Mouse (Mus musculus) embryonic facial prominence, embryonic 10.5 days (tissue): Measurements from ENCODE around the gene Gnb2. TPM values are rescaled to one million over a fixed set of nuclear protein-coding genes. Genes with fewer than 3 reads are reported as not detected.

ENCODE experiments used
- DNase-seq: peaks from one replicate; pipeline ENCODE4 v3.0.0-alpha.2; 2017; ENCODE audit warnings: low spot score
- H3K27ac ChIP-seq: fragments of 300-500 bp; sonication (generic); replicated peaks from 2 replicates; pipeline ENCODE4 v1.5.1; 2016; ENCODE audit warnings: mild to moderate bottlenecking
- H3K27me3 ChIP-seq: fragments of 300-500 bp; sonication (generic); replicated peaks from 2 replicates; pipeline ENCODE4 v1.6.1; 2016; ENCODE audit warnings: low read depth, mild to moderate bottlenecking; ENCODE audit not compliant: poor library complexity, severe bottlenecking
- H3K36me3 ChIP-seq: fragments of 300-500 bp; sonication (generic); replicated peaks from 2 replicates; pipeline ENCODE4 v1.6.1; 2016; ENCODE audit warnings: mild to moderate bottlenecking, moderate library complexity
- H3K4me1 ChIP-seq: fragments of 300-500 bp; sonication (generic); 2 replicates; pipeline ENCODE4 v1.6.1; 2016
- H3K4me3 ChIP-seq: fragments of 300-500 bp; sonication (generic); 2 replicates; pipeline ENCODE4 v1.5.1; 2016; ENCODE audit warnings: mild to moderate bottlenecking, moderate library complexity
- H3K9me3 ChIP-seq: fragments of 300-500 bp; sonication (generic); 2 replicates; pipeline ENCODE4 v1.6.1; 2016; ENCODE audit warnings: mild to moderate bottlenecking
- WGBS: fragments of 180-500 bp; shearing (Covaris S2); methylation state at CpG from one replicate; pipeline ENCODE4 v1.1.7; 2016; 5-methylcytosine and 5-hydroxymethylcytosine counted together
- polyA plus RNA-seq: library from polyadenylated mRNA; unstranded; fragments of >200 nt; fragmentation: Nextera tagmentation; extraction: Ambion mirVana; gene quantifications from 2 replicates; pipeline ENCODE4 v1.2.1, GENCODE M21; 2016

The Gnb2 gene
- polyA plus RNA-seq, 1 experiment from 2014 or later, result 281 TPM

DNA sequence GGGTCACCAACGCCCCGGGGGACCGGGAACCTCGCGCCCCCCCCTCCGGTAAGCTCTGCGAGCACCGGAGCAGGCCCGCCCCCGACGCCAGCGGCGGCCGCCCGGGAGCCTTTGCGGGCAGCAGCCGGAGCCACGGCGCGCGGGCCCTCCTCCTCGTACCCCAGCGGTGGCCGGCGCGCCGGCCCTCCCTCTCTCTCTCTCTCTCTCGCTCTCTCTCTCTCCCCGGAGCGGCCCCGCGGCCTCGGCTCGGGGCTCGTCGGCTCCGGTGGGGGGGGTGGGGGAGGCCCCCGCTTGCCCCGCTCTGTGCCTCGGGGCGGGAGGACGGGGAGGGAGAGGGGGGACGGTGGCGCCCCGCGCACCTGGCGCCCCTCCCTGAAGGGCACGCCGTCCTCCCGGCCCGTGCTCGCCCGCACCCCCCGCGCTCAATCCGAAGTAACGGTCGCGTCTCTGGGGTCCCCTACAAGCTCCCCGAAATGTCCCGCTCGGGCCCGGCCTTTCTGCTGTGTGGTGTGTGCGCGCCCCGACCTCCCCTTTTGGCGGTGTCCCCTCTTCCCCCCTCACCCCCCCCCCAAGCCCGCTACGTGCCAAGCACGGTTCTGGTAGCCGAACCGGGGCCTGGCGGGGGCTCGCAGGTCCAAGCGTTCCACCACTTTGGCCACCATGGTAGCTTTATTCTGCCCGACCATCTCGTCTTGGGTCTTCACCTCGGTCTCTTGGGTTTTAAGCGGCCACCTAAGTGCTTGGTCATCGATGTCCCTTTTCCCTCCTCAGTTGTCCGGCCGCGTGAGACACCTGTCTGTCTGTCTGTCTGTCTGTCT lies 22.5 kb downstream of the Gnb2 start:
- Histone ChIP-seq H3K4me1 (peaks cover 47% of the 10 kb centered on the region), H3K27me3 (no peaks in the 10 kb centered on the region), H3K9me3 (no peaks in the 10 kb centered on the region), H3K4me3 (peak overlapping the region; percentile 99), H3K36me3 (peaks cover 23% of the 10 kb centered on the region), H3K27ac (peak overlapping the region; percentile 99)
- no peak for DNase-seq
- 1% methylated on average over 77 of the region's 83 CpGs for WGBS

DNA sequence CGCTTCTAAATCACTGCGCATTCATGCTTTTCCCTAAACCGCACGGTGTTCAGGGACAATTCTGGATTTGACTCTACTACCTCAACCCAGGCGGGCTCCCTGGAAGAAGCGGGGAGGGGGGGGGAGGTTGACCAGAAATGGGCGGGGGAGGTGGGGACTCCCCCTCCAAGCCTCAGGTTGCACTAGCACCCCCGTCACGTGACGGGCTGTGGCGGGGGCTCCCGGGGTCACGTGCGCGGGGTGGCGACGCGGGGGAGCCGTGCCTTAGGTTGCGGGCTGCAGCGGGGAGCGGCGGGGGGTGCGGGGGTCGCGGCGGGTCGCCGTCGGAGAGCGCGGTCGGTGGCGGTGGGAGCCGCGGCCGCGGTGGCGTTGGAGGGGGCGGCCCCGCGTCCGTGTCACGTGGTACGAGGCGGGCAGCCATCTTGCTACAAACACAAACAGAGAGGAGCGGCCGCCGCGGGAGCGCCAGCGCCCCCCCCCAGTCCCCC lies 23.3 kb downstream of the Gnb2 start:
- peak overlapping the region; percentile 99 for H3K27ac ChIP-seq
- WGBS, result 1% methylated on average over 52 of the region's 52 CpGs
- no peaks in the 10 kb centered on the region for H3K27me3 ChIP-seq
- H3K36me3 ChIP-seq, result peaks cover 21% of the 10 kb centered on the region
- H3K4me3 ChIP-seq, result peak overlapping the region; percentile 99
- H3K9me3 ChIP-seq, result no peaks in the 10 kb centered on the region
- H3K4me1 ChIP-seq, result peaks cover 46% of the 10 kb centered on the region
- DNase-seq, result peak; percentile 89

DNA sequence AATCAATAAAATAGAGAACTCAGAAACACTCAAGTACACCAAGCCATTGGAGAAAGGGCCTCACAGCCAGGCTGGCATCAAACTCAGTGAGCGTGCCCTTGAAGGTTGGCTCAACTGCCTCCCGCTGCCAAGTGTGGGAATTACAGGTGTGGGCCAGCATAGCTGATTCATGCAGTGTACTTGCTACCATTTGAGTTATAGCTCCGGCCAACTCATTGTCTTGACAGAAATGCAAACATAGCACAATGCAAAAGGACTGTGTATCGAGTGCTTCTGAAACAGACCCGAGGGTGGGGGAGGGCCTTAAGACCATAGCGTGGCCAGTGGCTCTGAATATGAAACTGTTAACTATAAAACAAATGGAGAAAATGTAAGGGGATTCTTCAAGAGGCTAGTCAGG lies 29.3 kb downstream of the Gnb2 start:
- peaks cover 18% of the 10 kb centered on the region for H3K36me3 ChIP-seq
- WGBS, result 87% methylated on average over 6 of the region's 6 CpGs
- no peak overlapping the region for H3K4me3 ChIP-seq
- H3K27me3 ChIP-seq, result no peaks in the 10 kb centered on the region
- H3K27ac ChIP-seq, result no peak overlapping the region
- peaks cover 17% of the 10 kb centered on the region for H3K4me1 ChIP-seq
- no peaks in the 10 kb centered on the region for H3K9me3 ChIP-seq
- no peak for DNase-seq

DNA sequence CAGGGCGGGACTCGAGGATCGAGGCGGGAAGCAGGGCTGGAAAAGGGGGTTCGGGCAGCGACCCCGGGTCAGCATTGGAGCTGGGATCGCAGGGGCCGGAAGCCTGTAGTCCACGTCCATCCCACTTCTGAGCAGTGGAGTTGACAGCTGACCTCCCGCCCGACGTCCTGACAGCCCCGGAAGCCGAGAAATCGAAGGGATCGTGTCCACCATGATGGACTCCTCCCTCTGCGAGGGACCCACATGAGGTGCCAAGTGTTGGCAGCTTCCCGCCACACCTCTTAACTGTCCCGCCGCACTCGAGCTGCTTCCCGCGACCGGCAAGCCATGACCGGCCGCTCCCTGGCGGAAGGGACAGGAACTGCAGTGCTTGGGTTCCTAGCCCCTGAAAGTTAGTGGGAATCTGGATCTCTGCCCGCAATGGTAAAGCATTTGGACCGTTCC lies 30.6 kb downstream of the Gnb2 start:
- no peaks in the 10 kb centered on the region for H3K9me3 ChIP-seq
- no peaks in the 10 kb centered on the region for H3K27me3 ChIP-seq
- DNase-seq, result peak; percentile 90
- WGBS, result 1% methylated on average over 30 of the region's 30 CpGs
- peak overlapping the region; percentile 97 for H3K27ac ChIP-seq
- peaks cover 18% of the 10 kb centered on the region for H3K36me3 ChIP-seq
- H3K4me1 ChIP-seq, result peaks cover 17% of the 10 kb centered on the region
- peak overlapping the region; percentile 79 for H3K4me3 ChIP-seq

DNA sequence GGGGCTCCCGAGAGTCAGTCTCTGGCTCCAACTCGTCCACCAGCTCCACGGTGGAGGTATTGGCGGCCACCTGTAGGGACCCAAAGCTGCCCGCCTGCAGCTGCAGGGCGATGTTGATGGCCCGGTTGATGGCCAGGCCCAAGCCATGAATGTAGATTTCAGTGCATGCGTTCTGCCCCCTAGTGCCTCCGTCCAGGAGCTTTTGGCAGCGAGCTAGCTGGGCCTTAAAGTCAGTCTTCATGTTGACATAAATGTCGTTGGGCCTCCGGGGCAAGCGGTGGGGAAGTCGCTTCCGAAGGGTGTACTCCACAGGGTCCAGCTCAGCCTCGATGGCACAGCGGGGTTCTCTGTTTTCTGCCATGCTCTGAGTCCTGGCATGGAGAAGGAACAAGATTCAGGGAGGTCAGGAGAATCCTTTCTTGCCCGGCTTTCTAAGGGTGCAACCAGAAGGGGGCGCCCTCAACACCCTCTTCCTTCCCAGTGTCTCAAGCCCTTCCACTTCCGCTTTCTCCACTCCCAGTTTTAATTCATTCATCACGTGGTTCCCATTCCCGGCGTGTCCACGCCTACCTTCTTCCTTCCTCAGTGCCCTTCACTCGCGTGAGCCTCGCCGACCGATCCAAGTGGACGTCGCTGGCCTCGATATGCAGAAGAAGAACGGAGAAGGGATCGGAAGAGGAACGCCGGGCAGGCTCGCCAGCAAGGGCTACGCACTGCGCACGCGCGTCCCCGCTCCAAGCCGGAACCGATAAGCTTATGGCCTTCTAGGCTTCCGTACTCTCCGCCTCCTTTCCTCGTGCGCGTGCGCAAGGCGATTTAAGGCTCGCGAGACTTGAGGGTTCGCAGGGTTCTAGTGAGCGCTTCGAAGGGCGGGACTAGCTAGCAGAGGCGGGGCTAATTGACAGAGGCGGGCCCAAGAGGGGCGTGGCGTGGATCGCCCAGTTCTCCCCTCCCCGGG lies 31.3 kb downstream of the Gnb2 start, which contains the start of gene Pop7:
Pop7 (minus strand) TSS at position 810 of the 958 bp plus-strand sequence.
- no peaks in the 10 kb centered on the region for H3K27me3 ChIP-seq
- peaks cover 17% of the 10 kb centered on the region for H3K4me1 ChIP-seq
- peaks cover 18% of the 10 kb centered on the region for H3K36me3 ChIP-seq
- H3K27ac ChIP-seq, result peak within 1 kb of the TSS; percentile 97
- H3K9me3 ChIP-seq, result no peaks in the 10 kb centered on the region
- H3K4me3 ChIP-seq, result peak within 1 kb of the TSS; percentile 79
- 3% methylated on average over 64 of the region's 64 CpGs for WGBS
- DNase-seq, result peak; percentile 99

DNA sequence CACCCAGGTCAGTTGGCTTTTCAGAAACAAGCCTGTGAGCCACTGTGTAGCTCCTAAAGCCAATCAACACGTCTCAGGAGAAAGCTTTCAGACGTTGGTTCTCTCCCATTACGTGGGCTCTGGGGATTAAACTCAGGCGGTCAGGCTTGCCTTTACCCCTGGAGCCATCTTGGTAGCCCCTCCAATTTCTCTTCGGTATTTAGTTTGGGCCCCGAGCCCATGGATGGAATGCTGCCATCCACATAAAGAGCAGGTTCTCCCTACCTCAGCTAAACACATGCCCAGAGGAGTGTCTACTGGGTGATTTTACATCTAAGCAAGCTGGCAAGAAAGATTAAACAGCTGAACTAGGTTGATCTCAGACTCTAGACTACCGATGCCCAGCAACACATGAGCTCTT lies 33.1 kb downstream of the Gnb2 start:
- Histone ChIP-seq H3K27ac (no peak overlapping the region), H3K4me3 (no peak overlapping the region), H3K4me1 (peaks cover 17% of the 10 kb centered on the region), H3K36me3 (peaks cover 18% of the 10 kb centered on the region), H3K9me3 (no peaks in the 10 kb centered on the region), H3K27me3 (no peaks in the 10 kb centered on the region)
- DNase-seq, result no peak
- 94% methylated on average over 7 of the region's 7 CpGs for WGBS

DNA sequence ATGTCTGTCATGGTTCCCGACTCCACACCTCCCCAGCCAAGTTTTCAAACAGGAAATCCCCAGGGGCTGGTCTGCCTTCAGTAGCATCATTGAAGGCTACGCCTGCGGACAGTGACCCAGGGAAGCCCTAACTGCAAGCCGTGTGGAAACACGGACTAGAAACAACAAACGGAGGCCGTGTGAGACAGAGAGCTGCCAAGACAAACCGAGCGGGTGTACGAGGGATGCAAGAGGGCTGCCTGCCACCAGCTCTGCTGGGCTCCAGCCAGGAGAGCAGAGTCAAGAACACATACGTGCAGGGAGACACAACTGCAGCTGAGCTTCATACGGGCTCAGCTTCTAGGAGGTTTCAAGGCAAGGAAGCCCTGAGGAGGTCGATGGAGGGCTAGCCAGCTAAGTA lies 39.5 kb downstream of the Gnb2 start:
- Histone ChIP-seq H3K27ac (no peak overlapping the region), H3K36me3 (no peaks in the 10 kb centered on the region), H3K9me3 (no peaks in the 10 kb centered on the region), H3K27me3 (no peaks in the 10 kb centered on the region), H3K4me3 (no peak overlapping the region), H3K4me1 (no peaks in the 10 kb centered on the region)
- WGBS, result 76% methylated on average over 13 of the region's 13 CpGs
- no peak for DNase-seq

DNA sequence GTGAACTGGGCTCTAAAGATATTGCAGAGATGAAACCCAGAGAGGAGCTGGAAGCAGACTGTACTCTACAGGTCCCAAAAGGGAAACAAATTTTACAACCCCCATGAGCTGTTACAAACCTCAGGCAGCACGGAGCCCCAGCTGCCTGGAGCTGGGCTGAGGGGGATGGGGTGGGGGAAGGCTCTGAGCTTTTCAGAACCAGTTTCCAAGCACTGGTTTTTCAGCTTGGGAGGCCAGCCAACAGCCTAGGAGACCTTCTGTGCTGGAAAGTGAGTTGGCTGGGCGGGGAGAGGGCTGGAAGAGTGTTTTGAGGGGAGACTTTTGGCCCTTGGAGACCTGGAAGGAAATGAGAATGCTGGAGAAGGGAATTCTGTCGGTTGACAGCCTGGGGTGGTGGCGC lies 41.8 kb downstream of the Gnb2 start:
- Histone ChIP-seq H3K27me3 (peaks cover 6% of the 10 kb centered on the region; the same call in 1 of the 2 replicates), H3K4me1 (no peaks in the 10 kb centered on the region), H3K27ac (no peak overlapping the region), H3K36me3 (no peaks in the 10 kb centered on the region), H3K9me3 (no peaks in the 10 kb centered on the region), H3K4me3 (no peak overlapping the region)
- no peak for DNase-seq
- WGBS, result 69% methylated on average over 4 of the region's 4 CpGs

DNA sequence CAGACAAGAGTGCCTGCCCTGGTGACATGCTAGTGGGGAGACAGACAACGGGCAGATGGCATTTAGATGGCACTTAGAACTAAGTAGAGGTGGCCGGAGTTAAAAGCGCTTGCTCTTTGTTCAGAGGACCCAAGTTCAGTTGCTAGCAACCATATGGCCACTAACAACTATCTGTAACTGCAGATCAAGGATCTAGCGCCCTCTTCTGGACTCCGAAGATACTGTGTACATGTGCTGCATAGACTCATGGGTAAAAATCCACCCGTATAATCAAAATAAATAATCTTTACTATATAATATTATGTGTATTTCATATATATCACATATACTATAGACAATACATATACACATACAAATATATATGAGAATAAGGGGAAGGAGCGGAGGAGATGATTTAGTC lies 45.7 kb downstream of the Gnb2 start:
- 86% methylated on average over 7 of the region's 7 CpGs for WGBS
- Histone ChIP-seq H3K4me1 (peaks cover 18% of the 10 kb centered on the region), H3K4me3 (no peak overlapping the region), H3K27ac (no peak overlapping the region), H3K27me3 (peaks cover 22% of the 10 kb centered on the region), H3K9me3 (no peaks in the 10 kb centered on the region), H3K36me3 (no peaks in the 10 kb centered on the region)
- no peak for DNase-seq

DNA sequence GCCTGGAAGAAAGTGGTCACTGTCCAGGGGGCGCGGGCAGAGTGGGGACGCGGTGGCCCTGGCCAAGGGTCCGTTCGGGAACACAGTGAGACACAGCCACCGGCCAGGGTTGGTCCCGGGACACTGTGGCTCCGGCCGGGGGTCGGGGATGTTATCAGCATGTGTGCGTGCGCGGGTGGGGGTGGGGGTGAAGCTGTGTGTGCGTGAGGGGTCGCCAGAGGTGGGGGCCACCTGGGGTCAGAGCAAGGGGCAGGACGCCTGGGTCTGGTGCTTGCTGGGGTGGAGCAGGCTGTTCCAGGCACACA lies 47.5 kb downstream of the Gnb2 start:
- 2% methylated on average over 17 of the region's 17 CpGs for WGBS
- H3K27ac ChIP-seq, result peak overlapping the region; percentile 81
- DNase-seq, result no peak
- no peaks in the 10 kb centered on the region for H3K36me3 ChIP-seq
- peaks cover 32% of the 10 kb centered on the region for H3K4me1 ChIP-seq
- H3K27me3 ChIP-seq, result peaks cover 22% of the 10 kb centered on the region
- H3K9me3 ChIP-seq, result no peaks in the 10 kb centered on the region
- peak overlapping the region; percentile 63 for H3K4me3 ChIP-seq

DNA sequence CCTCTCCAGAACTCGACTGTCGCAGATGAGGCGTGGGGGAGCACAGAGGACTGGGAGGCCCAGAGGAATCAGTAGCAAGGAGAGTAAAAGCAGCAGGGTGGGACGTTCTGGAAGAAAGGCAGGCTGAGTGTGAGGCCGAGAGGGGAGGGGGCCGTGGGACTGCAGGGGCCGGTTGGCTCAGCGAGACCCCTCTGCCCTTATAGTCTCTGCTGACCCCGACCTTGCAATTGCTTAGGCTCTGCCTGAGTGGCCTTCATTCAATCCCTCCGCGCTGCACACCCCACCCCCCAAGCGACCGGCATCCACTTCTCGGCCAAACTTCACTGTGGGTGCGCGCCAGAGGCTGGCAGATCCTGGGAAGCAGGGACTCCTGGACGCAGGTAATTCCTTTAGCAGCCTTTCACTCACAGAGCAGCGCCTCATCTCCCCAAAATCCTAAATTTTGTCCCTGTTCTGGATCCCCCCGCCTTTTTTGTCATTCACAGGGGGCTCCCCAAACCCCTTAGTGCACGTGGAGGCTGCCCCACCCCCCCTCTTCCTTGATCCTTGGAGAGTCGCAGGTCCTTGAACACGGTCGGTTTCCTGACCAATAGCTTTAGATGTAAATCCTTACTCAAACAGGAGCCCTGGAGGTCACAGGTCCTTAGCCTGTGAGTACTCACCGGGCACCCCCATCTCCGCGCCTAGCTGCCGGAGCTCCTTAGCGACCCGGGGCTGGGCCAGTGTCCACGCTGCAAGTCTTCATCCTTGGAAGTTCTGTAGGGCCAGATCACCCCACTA lies 48.0 kb downstream of the Gnb2 start:
- H3K9me3 ChIP-seq, result no peaks in the 10 kb centered on the region
- H3K4me1 ChIP-seq, result peaks cover 32% of the 10 kb centered on the region
- 6% methylated on average over 30 of the region's 30 CpGs for WGBS
- H3K4me3 ChIP-seq, result peak overlapping the region; percentile 63
- peaks cover 22% of the 10 kb centered on the region for H3K27me3 ChIP-seq
- H3K27ac ChIP-seq, result peak overlapping the region; percentile 81
- H3K36me3 ChIP-seq, result no peaks in the 10 kb centered on the region
- peak; percentile 49 for DNase-seq

DNA sequence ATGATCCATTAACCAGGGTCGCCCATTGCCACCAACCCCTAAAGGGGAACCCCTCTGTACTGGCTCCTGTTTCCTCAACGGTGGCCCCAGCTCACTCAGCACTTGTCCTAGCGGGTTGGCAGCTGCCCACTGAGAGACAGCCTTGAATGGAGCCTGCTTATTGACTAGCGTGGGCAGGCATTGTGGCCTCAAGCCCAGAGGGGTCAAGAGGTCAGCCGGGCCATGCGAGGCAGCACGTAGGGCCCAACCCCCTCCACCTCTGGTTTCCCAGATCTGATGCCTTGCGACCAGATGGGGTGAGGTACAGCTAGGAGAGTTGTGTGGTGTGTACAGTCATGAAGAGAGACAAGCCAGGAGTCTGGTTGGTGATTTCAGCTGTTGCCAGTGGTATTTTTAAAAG lies 51.4 kb downstream of the Gnb2 start:
- Histone ChIP-seq H3K9me3 (no peaks in the 10 kb centered on the region), H3K4me3 (no peak overlapping the region)

More for the DNA sequence above, 51.4 kb downstream of the Gnb2 start:
- H3K4me1 ChIP-seq, result peaks cover 32% of the 10 kb centered on the region
- peaks cover 20% of the 10 kb centered on the region for H3K27me3 ChIP-seq
- 19% methylated on average over 8 of the region's 8 CpGs for WGBS
- no peaks in the 10 kb centered on the region for H3K36me3 ChIP-seq
- peak overlapping the region; percentile 14; the same call in 1 of the 2 replicates for H3K27ac ChIP-seq
- DNase-seq, result peak; percentile 41
